Mouse (Mus musculus) retina, adult 2 months (tissue): ENCODE measurements around the gene Gm28308.

ENCODE experiments used
- DNase-seq: peaks from one replicate; pipeline ENCODE4 v3.0.0-alpha.2; 2012; ENCODE audit warnings: low read depth, low spot score

The Gm28308 gene

GRCm38 (mm10) chr6:52168191-52169055 is 44.7 kb downstream of the Gm28308 start:
- DNase-seq: no peak

DNA sequence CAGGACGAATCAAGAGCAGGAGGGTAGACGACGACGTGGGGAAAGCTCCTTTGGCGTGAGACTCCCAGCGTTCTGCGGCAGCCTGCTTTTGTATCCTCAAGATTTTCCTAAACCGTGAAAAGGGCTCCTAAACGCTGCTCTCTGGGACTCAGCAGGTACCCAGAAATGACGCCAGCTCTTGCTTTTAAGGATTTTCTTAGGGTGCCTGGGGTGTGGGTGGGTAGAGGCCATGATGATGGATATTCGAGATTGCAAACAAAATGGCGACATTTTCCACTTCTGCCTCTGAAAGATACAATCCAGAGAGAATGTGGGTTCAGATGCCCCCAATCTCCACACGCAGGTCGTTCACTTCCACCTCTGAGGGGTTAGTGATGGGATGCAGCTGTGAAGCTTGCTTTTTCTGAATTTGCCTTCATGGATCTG is 45.4 kb downstream of the Gm28308 start:
- DNase-seq: no peak

GRCm38 (mm10) chr6:52167176-52167575 is 46.0 kb downstream of the Gm28308 start:
- DNase-seq: no peak

- no peak for DNase-seq
Measured at GRCm38 (mm10) chr6:52166431-52167077, 46.6 kb downstream of the Gm28308 start.

DNA sequence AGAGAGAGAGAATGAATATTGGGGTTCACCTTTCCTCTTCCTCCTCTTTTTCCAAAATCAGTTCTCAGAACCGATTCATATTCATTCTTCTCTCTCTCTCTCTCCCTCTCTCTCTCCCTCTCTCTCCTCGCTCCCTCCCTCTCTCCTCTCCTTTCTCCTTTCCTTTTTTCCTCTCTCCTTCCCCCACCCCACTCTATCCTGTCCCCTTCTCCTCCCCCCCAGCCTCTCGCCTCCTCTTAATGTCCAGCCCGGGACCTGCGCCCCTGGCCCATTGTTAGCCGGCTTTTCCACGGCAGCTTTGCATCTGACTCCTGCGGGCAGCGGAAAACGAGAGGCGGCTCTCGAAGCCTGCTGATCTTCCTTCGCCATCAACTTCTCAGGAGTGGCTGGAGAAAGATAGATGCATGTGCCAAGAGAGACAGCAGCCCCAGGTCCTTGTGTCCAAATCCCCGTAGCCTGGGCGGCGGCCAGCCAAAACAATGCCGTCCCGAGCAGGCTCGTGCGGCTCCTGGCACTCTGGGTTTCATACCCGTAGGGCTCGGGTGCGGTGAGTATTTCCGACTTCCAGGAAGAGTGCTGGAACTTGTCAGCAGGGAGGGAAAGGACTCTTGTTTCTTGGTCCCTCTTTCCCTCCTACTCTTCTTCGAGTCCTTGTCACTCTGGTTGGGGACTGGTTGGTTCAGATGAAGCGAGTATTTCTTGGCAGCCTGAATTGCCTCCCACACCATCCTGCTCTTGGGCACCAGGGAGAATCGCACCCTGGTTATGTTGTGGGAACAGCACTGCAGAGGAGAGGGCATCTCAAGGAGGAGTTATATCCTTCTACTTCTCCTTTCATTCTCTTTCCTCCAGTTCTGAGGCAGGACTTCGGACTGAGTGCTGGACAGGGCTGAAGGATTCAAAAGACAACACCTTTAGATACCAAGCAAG is 47.4 kb downstream of the Gm28308 start:
- DNase-seq: no peak

GRCm38 (mm10) chr6:52164626-52165440 is 48.3 kb downstream of the Gm28308 start, which contains the start of gene Hoxa2:
TSS of gene Hoxa2 (minus strand) at chr6:52164831.
- no peak for DNase-seq

GRCm38 (mm10) chr6:52164051-52164625 is 49.0 kb downstream of the Gm28308 start:
- no peak for DNase-seq

DNA sequence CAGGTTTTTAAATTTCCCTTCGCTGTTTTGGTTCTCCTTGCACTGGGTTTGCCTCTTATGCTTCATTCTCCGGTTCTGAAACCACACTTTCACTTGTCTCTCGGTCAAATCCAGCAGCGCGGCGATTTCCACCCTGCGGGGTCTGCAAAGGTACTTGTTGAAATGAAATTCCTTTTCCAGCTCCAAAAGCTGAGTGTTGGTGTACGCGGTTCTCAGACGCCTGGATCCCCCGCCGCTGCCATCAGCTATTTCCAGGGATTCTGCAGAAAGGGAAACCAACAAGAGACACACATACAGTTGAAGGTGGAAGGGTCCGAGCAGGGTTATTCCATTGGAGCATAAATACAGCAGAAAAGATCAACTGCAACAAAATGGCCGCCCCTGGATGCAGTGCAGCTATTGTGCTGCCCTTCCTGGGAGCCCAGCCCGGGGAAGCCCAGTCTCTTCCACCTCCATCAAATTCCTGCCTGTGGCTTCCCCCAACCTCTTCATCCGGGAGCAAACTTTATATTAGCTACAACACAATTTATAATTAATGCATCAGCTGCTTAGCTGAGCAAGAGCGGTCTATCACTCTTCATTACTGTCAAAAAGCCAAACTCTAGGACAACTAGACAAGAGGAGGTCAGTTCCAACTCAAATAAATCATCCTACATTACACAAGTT is 49.6 kb downstream of the Gm28308 start:
- no peak for DNase-seq

GRCm38 (mm10) chr6:52162611-52163365 is 50.4 kb downstream of the Gm28308 start:
- DNase-seq: no peak

DNA sequence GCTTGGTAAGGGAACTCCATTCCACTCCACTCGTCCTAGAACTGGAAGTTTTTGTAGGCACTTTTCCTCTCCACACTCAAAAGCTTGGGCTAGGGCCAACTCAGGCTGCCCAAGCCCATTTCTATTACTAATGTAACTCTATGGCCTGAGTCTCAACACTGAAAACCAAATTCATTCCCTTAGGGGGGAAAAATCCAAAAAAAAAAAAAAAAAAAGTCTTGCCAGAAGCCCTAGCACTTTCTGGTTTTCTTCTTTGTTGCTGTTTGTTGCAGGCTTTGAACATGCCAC is 51.1 kb downstream of the Gm28308 start:
- no peak for DNase-seq

DNA sequence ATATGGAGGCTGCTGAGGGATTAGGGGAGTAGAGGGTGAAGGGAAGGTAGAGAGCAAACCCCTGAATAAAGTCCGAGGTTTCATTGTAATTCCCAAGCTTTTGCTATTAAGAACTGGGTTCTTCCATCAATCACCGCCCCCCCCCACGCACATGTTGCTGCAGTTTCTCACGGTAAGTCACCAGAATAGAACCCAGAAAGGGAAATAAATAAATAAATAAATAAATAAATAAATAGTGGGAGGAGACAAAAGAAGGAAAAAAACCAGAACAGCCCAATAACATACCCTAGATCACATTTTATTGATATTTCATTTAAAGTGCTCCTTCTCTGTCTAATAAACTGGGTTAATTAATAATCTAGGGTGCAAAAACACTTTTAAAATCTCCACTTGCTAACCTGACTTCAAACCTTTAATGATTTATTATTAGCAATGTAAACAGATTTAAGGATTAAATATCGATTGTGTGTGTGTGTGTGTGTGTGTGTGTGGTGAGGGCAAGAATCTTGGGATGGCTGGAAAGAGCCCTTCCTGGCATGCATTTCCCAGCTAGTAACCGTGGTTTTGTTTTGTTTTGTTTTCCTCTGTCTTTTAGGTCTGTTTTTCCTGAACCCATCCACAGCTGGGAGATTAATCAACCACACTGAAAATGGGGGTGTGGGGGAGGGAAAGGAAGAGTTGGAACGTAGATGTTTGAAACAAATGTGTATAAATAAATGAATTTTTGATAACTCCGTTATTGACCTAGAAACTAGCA is 51.6 kb downstream of the Gm28308 start:
- no peak for DNase-seq

DNA sequence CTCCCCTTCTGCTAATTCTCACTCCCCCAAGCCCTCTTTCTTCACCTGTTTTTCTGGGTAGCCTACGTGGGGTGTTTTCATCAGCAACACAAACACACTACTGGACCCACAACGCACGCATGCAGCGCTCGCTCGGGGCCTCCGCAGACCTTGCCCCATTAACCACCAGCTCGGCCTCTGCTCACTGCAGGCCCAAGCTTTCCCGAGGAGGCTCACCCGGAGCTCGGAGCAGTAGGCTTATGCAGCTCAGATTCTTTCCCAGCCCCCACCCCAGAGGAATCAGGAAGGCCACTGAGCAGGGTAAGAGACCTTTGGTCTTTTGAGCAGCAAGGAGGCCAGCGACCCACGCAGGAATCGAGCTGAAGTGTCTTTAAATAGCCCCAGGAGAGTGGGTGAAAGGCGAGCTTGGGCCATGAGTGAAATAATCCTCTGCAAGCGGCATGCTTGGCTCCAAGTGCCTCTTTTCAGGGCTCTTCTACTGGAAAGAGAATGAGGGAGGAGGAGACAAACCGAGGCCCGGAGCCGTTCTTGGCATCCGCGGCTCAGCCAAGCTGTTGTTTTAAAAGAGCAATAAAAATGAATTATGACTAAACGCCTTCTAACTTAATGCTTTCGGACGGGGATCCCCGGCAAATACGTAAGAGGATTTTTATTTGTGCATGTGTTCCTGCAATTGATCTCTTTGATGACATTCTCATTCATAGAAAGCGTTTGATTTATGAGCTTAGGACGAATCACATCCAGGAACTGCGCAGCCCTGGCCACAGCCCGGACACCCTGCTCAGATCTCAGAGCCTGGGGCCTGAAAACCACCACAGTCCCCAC is 52.4 kb downstream of the Gm28308 start:
- DNase-seq: no peak

DNA sequence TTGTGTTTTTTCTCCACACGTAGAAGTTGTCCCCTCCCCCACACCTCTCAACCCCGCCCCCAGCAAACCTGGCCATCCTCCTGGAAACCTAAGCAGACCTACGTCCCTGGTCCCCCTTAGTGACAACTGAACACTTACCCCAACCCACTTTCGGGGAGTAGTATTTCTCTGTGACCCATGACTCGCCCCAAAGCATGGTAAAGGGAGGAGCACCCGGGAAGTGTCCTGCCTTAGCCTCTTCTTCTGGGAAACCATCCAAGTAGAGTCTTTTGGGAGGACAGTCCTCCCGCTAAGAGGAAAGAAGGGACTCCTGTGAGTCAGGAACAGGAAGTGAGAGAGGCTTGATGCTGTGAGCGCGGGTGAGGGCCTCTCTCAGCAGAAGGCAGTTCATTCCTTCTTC is 53.2 kb downstream of the Gm28308 start:
- DNase-seq: no peak

- DNase-seq: no peak
Measured at GRCm38 (mm10) chr6:52159164-52159761, 53.9 kb downstream of the Gm28308 start.

- DNase-seq: no peak
Measured at GRCm38 (mm10) chr6:52158276-52159051, 54.7 kb downstream of the Gm28308 start, which contains the start of gene Hoxa1. TSS of gene Hoxa1 (minus strand) at chr6:52158317.

- DNase-seq: no peak
Measured at GRCm38 (mm10) chr6:52157466-52158275, 55.5 kb downstream of the Gm28308 start.
